Mouse (Mus musculus): ENCODE measurements around the gene Aldh3a2.
"Not testable (repeated sequence)": the region's sequence is repeated elsewhere in the genome, so short reads cannot be mapped to it uniquely, and the experiment has no call there.

Gene Aldh3a2

DNA sequence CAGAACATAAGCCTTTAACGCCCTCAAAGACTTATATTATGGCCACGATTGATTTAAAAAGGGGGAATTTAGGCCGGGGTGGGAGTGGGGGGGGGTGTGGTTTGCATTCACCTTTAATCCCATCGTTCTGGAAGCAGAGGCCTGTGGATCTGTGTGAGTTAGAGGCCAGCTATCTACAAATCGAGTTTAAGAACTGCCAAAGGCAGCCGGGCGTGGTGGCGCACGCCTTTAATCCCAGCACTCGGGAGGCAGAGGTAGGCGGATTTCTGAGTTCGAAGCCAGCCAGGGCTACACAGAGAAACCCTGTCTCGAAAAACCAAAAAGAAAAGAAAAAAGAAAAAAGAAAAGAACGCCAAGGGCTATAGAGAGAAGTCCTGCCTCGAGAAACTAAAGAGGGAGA lies 93.8 kb downstream of the Aldh3a2 start:
- DNase-seq (ENCODE audit: low spot score) = not testable (repeated sequence)
